Mouse (Mus musculus): ENCODE measurements around the gene Cacna1d. TPM values are rescaled to one million over a fixed set of nuclear protein-coding genes. Genes with fewer than 3 reads are reported as not detected.

Cacna1d gene
- total RNA-seq, 2 experiments from 2014 or later = 59.7 to 60.9 TPM

- no peak for DNase-seq
- intact Hi-C loops (cut with DNase I) = no loop called here
These were observed 366.1 kb downstream of the Cacna1d start for GRCm38 (mm10) chr14:30124951-30125690.

GRCm38 (mm10) chr14:30120023-30120422 is 371.2 kb downstream of the Cacna1d start:
- intact Hi-C loops (cut with DNase I) = no loop called here
- no peak for DNase-seq

- intact Hi-C loops (cut with DNase I) = no loop called here
- DNase-seq = no peak
These were observed 377.7 kb downstream of the Cacna1d start for GRCm38 (mm10) chr14:30113392-30114108.

GRCm38 (mm10) chr14:30109079-30109478 is 382.2 kb downstream of the Cacna1d start:
- DNase-seq = no peak
- intact Hi-C loops (cut with DNase I) = no loop called here

GRCm38 (mm10) chr14:30106550-30106949 is 384.7 kb downstream of the Cacna1d start:
- DNase-seq = no peak
- intact Hi-C loops (cut with DNase I) = no loop called here

GRCm38 (mm10) chr14:30105551-30105950 is 385.7 kb downstream of the Cacna1d start:
- intact Hi-C loops (cut with DNase I) = no loop called here
- DNase-seq = peak; percentile 54

GRCm38 (mm10) chr14:30103946-30104536 is 387.2 kb downstream of the Cacna1d start:
- DNase-seq = peak; percentile 33
- intact Hi-C loops (cut with DNase I) = no loop called here

- intact Hi-C loops (cut with DNase I) = no loop called here
- DNase-seq = no peak
These were observed 394.0 kb downstream of the Cacna1d start for GRCm38 (mm10) chr14:30097239-30097638.

DNA sequence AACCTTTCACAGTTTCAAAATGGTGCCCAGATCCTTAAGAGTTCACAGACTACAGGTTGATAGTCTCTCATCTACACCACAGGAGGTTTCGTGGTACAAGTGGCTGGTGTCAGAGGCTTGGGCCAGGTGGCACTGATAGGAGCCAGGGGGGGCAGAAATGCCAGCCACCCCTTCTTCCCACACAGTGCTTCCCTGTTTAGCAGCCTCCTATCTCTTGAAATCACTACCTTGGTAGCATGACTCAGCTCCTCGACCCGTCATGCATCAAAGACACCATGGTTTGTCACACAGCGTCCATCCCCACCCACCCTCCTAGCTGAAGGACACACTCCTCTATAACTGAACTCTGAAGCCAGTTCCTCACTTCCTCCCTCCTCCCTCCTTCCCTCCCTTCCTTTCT is 398.8 kb downstream of the Cacna1d start:
- intact Hi-C loops (cut with DNase I) = no loop called here
- no peak for DNase-seq

DNA sequence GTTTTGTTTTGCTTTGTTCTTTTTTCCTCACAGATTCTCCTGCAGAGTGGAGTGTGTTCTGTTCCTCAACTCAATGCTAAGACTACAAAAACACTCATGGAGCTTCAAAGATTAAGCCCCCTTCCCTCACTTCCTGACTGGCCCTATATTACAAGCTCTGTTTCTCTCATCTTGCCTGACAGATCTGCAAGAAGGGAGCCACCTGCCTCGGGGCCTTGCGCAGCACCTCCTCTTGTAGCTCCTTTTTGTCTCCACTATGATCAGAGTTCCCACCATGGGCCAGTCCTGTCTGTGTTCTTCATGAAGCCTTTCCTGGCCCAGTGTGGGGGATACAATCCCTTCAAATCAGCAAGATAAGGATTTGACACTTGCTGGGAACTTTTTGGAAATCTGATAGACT is 399.2 kb downstream of the Cacna1d start:
- intact Hi-C loops (cut with DNase I) = no loop called here
- DNase-seq = no peak

GRCm38 (mm10) chr14:30079729-30080128 is 411.5 kb downstream of the Cacna1d start:
- DNase-seq = no peak
- intact Hi-C loops (cut with DNase I) = no loop called here

- DNase-seq = peak; percentile 36
- intact Hi-C loops (cut with DNase I) = no loop called here
These were observed 413.0 kb downstream of the Cacna1d start for GRCm38 (mm10) chr14:30078115-30078808.

GRCm38 (mm10) chr14:30075268-30075887 is 415.9 kb downstream of the Cacna1d start:
- intact Hi-C loops (cut with DNase I) = no loop called here

DNA sequence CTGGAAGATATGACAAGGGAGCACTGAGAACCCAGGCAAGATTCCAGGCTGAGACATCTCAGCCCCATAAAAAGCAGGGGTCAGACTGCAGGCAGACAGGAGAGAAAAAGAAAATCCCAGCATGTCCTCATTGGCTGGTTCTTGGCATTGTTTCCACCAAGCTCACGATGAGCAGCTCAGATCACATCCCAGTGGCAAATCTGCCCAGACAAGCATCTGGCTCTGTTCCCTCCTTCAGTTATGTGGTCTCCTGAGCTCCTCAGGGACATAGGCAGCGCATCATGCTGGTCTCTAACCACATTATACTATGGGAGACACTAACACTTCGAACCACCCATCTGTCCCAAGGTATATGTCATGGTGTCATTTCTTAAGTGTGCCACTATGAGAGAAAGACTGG is 422.7 kb downstream of the Cacna1d start:
- intact Hi-C loops (cut with DNase I) = no loop called here

More at GRCm38 (mm10) chr14:30075268-30075887, 415.9 kb downstream of the Cacna1d start:
- DNase-seq = peak; percentile 76

DNA sequence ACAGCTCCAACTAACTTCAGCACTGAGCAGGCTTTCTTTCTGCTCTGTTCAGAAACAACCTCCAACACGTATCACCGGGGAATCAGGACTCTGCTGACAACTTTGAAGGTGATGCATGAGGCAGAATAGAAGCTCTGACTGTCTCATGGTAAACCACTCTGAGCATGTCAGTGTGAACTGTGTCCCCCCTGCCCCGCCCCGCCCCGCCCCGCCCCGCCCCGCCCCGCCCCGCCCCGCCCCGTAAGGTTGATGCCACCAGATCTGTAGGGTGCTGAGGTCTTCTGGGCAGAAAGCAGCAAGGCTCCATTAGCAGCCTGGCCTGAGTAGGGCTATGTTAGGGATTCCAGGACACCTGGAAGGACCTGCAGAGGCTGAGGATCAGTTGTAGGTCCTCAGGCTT is 424.5 kb downstream of the Cacna1d start:
- intact Hi-C loops (cut with DNase I) = no loop called here
- no peak for DNase-seq

More for the DNA sequence above, 422.7 kb downstream of the Cacna1d start:
- DNase-seq = peak; percentile 40

- intact Hi-C loops (cut with DNase I) = no loop called here
- no peak for DNase-seq
These were observed 426.4 kb downstream of the Cacna1d start for GRCm38 (mm10) chr14:30064864-30065263.

- intact Hi-C loops (cut with DNase I) = no loop called here
- DNase-seq = peak; percentile 95
These were observed 435.1 kb downstream of the Cacna1d start for GRCm38 (mm10) chr14:30056031-30056766.

- DNase-seq = no peak
- intact Hi-C loops (cut with DNase I) = no loop called here
These were observed 436.3 kb downstream of the Cacna1d start for GRCm38 (mm10) chr14:30054922-30055321.

DNA sequence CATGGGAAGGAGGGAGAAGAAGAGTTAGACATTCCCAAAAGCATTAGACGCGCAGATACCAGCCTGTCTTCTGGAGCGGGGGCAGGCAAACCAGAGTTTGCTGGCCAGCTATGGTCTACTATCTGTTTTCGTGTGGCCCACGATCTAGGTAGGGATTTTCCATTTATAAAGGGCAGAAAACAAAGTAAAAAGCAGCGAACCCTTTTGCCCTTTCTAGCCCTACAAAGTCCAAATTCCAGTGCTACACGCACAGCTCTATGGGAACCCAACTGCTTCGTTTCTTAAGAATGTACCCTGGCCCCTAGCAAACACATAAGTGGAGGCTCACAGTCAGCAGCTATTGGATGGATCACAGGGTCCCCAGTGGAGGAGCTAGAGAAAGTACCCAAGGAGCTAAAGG is 441.0 kb downstream of the Cacna1d start:
- intact Hi-C loops (cut with DNase I) = no loop called here
- no peak for DNase-seq

GRCm38 (mm10) chr14:30048049-30048448 is 443.2 kb downstream of the Cacna1d start:
- DNase-seq = no peak
- intact Hi-C loops (cut with DNase I) = no loop called here

Measured in left cerebral cortex, postnatal 4 days (tissue).